Mouse (Mus musculus) thymus, postnatal 36 days (tissue): ENCODE measurements around the gene Spib.
A peak's percentile ranks its signal among the peaks of the same experiment; 100 is the strongest.

Source experiments
- DNase-seq, 2 experiments: peaks; one replicate each; pipeline ENCODE4 v3.0.0; 2022; ENCODE audit warnings: mixed read lengths in 2 of 2

The Spib gene

DNA sequence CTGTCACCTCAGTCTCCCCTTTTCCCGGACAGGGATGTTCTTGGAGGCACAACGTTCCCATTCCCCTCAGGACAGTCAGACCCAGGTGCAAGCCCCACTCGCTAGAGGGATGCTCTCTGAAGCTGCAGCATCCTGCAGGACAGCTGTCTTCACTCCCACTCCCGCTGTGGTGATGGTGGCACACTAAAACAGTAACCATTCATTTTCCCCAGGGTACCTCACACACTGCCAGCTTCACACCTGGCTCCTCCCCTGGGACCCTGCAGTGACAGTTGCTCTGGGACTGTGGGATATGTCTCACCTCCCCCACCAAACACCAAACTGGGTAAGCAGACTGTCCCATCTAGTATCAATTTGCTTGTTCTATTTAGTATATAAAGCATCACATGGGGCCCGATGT lies 15.9 kb upstream of the Spib start:
- no peak for DNase-seq

DNA sequence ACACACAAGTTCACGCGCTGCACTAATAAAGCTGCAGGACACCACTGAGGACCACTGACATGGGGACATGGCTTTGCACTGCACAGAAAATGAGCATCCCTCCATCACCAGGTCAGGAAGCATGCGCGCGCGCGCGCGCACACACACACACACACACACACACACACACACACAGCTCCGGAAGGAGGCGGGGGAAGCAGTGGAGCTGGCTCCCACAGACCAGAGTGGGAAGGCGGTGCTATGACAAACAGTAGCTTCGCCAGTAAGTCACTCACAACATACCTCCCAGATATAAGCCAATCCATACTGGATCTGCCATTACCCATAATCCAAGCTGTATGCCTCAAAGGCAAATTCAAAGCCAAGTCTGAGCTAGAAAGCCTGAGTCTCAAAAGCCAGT lies 15.2 kb upstream of the Spib start:
- peak in 1 of 2 experiments; percentile 54 for DNase-seq

DNA sequence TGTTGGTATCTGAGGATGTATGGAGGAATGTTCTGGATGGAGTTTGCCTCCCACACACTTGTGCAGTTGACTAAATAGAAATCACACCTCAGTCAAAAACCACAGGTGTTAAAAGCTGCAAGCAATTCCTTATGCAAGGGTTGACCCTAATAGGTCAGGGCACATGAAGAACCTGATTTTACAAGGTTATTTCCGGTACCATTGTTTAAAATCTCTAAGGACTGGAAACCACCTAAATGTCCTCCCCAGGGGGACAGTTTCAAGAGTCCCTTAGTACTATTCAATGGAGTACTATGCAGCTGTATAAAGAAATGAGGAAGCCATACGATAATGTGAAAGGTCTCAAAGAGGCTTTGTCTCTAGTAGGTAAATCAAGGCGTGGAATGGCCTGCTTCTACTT lies 14.4 kb upstream of the Spib start:
- no peak for DNase-seq

DNA sequence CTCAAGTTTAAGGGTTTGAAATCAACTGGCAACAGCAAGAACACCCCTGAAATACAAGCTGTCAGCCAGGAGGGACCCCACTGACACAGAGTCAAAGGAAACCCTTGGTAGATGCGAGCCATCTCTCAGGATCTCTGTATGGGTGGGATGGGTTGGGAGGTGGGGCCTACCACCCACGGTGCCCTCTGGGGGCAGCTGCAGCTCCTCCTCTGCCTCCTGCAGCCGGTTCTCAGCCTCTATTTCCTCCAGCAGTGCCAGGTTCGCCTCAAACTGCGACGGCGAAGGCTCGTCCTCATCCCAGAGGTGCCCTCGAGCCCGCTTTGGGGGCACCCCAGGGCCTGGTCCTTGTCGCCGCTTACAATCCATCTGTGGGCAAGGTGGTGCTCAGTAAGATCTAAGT lies 11.2 kb upstream of the Spib start:
- peak in 1 of 2 experiments; percentile 56 for DNase-seq

DNA sequence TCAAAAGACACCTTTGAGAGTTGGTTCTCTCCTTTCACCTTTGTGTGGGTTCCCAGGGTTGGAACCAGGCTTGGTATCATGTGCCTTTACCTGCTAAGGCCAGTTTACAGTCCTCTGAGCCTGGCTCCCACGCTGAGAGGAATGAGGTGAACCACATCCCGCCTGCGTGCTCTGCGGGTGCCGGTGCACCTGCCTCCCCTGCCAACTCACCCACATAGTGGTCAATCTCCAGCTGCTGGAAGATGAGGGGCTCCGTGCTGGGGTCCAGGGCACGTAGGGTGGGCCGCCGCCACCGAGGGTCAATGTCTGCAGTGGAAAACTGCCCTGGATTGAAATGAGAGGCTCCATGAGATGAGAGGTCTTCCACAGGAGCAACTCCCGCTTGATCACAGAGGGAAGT lies 10.7 kb upstream of the Spib start:
- DNase-seq: peak in 1 of 2 experiments; percentile 31

DNA sequence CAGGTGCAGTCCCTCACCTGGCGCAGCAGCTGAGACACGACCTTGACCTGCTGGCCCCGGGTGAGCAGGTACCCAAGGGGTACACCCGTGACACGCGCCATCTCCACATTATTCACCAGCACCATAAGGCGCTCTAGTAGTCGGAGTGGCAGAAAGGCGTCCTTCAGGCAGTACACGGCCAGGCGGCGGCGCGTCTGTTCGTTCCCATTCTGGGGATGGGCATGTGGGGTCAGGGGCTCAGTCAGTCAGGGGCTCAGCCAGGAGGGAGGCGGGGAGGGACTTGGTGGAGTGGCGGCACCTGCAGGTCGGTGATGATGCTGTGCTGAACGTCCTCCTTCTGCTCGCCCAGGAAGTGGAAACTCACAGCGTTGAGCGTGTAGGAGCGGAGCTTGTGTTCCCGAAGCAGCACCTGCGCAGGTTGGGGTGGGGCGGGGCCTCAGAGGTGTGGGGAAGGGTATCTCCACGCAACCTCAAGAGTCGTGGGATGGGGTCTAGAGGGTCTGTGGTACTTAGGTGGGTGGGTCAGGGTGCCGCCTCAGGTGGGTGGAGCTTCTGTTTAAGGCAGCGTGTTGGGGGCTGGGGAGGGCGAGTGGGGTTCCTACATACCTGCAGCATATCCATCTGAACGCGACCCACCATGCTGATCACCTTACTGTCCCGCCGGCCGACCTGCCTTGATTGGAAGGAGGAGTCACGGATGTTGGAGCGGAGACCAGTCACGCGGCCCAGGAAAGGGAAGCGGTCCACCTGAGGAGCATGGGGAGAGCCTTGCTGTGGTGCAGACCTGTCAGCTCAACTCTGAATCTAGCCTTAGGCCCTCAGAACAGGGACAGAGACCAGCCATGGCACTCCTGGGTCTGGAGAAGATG lies 7.1 kb upstream of the Spib start:
- DNase-seq: no peak

DNA sequence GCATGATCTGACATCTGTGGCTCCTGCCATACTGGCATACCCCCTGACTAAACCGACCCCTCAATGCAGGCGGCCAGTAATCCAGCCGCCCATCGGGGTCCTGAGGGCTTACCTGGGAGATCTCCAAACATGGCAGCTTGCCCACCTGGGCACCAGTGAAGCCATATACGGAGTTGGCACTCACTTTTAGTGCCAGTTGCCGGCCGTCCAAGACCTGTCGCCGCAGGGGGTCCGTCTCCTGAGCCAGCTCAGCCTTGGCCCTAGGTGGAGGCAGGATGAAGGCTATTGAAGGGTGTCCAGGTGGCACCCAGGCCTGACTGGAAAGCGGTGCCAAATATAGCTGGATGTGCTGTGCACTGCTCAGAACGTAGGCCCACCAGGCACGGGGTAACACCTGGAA lies 5.6 kb upstream of the Spib start:
- DNase-seq: no peak

DNA sequence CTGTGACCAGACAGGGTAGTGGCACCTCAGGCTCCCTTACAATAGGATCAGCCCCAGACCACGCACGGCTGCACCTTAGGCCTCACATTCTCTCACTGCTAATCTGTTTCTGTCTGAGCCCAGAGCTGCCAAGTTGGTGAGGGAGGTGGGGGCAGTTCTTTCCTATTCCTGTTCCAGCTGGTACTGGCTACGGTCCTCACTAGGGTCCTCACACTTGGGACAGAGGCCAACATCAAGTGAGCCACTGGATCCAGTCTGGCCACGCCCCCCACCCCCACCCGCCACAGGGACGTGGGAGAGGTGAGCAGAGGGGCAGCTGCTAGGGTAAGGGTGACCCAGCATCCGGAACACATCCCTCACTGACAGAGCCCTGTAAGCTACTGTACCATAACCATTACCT lies 5.1 kb upstream of the Spib start:
- DNase-seq: no peak

DNA sequence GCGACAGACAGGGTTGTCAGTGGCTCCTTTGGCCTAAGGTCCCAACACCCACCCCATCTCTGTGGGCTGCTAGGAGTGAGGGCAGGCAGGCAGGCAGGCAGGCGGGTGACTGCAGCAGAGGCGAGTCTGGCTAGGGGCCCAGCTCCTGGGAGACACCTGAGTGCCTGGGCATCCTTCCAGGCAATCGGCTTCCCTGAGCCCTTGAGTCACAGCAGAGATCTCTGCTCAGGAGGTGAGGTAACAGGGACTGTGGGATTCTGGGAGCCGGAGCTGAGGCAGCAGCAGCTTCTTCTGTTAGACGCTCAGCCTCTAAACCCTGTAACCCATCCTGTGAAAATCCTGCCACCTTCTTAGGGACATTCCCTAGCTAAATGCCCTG lies 4.7 kb upstream of the Spib start:
- DNase-seq: no peak

DNA sequence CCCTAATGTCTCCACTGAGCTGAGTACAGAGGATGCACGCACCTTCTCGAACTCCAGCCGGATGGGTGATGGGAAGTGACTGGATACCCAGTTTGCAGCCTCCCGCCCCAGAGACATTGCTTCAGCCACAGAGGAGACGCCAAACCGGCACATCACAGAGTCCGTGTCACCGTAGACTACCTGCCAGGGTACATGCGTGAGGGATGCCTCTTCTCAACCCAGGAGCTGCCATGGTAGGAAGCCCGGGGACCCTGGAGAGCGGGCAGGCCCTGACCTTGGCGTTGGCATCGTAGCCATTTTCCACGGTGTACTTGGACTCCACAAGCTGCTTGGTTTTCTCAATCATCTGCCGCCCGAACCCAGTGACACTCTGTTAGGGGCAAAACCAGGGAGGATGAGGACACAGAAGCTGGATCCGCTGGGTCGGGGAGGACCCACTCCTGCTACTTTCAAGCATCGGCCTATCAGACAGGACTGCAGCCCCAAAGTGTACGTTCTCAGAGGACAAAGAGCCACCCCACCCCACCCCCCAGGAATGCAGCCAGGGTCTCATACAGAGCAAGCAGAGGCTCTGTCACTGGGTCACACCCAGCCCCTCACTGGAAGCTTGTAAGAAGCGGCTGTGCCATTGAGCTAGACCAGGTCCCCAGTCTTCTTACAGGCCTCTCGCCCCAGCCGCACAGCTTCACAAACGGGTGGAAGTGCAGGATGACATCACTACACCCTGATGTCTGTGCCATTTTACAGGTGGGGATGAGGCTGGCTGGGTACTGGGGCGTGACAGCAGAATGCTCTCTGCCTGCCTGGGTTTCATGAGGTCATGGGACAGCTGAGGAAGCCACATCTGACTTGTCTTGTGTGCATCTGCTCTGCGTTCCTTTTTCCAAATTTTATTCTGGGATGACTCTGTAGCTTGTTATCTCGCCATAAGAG lies 4.1 kb upstream of the Spib start:
- no peak for DNase-seq

DNA sequence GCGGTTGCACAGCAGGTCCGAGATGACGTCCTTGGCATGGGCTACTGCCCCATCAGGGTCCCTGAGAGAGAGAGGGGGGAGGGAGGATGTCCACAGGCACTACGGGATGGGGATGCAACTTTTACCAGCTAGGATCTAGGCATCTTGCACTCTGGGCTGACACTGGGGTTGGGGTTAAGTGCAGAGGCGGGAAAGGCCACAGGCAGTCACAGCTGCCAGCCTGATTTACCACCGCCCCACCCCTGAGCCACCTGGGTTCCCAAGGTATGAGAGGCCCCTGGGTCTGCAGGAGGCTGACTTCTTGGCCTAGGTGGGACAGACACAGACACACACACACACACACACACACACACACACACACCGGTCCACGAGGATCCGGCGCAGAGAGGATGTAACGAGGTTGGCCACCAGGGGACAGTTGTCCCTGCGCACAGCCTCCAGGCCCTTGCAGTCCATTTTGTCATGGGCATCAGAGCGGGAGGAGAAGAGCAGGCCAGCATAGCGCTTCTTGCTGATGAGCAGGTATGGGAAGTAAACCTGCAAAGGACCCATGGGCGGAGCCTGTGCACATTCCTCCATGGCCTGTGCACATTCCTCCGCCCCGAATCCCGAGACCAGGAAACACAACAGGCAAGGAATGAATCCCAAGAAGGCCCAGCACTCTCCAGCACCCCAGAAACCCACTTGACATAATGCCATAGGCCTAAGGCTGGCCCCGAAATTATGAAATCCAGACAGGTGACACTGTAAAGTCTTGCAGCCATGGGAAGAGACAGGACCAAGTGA lies 3.0 kb upstream of the Spib start:
- DNase-seq: no peak

DNA sequence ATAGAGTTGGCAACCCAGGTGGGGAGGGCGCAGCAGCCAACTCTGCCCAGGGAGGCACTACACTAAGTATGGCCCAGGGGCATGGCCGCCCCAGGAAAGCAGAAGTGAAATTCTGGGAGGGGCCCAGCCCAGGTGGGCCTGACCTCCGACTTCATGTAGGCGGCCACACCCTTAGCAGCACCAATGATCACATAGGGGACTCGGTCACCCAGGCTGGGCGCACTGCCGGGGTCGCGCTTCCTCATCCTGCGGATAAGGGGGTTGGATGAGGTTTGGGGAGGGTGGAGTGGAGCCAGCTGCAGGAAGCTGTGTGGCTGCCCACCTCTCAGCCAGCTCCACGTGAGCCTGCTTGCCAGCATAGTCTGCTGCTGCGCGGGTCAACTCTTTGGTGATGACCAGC lies 2.4 kb upstream of the Spib start:
- DNase-seq: no peak

DNA sequence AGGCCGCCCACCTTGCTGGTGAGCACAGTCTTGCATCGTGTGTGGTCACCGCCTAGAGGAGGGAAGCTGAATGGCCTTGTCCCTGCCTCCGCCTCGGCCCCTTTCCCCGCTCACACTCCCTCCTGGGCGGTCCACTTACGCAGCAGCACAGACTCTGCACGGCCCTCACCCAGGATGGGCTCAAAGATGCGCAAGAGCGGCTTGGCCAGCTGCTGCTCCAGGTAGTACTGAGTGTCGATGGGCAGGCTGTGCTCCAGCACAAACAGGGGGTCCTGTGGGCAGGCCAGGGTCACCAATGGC lies 1.8 kb upstream of the Spib start:
- no peak for DNase-seq

DNA sequence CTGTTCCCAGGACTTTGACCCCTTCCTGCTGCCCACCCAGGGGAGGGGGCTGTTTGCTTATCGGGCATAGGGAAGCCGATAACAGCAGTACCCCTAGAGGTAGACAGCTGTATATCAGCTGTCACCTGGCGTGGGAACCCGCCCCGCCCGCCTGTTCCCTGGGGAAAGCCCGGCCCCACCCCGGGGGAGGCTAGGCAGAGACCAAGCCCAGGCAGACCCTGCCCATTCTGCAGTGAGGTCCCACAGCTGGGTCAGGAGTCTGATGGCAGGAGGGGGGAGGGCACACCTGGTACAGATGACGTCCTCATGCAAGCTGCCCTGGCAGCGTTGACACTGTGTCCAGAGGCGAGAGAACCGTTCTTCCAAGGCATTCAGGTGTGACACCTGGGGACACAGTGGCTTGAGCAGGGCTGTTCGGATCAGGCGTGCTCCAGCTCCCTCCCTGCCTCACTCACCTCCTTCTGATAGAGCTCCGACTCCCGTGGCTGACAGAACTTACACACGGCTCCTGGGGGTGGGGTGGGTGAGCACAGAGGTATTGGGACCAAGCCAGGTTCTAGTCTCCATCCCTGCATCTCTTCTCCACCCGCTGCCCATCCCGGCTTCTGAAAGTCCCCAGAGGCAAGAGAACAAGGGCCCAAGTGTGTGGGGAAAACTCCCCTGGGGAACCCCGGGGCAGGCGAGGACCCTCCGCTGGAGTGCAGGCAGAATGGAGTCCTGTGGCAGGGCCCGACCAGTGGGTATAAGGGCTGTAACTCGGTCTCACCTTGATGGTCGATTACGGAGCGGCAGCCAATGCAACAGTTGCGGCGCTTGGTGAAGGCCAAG lies 1.3 kb upstream of the Spib start:
- no peak for DNase-seq

DNA sequence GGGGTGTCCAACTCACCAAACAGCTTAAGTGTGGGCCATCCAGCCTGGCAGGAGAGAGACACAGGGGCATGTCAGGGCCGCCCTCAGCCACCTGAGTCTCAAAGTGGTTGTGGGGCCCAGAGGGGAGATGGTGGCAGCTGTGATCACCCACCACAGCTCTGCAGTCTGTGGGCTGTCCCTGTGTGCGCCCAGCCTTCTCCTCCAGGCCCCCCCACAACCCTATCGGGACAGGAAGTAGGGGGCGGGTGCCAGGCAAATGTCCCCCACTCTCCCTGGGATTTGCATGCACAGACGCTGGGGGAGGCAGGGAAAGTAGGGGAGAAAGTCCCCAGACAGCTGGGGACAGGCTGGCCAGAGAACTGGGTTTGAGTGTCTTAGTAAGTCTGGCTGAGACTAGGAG lies 664 bp downstream of the Spib start:
- no peak for DNase-seq

DNA sequence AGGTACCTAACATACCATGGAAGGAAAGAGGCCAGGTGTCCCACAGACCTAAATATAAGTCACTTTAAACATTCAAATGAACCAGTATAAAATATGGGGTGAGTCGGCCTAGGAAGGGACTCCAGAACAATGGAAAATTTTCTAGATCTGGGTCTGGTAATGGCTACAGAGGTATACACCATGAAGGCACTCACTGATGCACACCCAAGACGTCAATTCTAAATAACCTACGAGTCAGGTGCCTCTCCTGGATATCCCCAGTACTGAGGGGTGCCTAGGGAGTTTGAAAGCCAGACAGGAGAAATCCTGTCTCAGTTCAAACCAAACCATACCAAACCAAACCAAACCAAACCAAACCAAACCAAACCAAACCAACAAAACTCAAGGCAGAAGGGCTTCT lies 1.4 kb downstream of the Spib start:
- no peak for DNase-seq

DNA sequence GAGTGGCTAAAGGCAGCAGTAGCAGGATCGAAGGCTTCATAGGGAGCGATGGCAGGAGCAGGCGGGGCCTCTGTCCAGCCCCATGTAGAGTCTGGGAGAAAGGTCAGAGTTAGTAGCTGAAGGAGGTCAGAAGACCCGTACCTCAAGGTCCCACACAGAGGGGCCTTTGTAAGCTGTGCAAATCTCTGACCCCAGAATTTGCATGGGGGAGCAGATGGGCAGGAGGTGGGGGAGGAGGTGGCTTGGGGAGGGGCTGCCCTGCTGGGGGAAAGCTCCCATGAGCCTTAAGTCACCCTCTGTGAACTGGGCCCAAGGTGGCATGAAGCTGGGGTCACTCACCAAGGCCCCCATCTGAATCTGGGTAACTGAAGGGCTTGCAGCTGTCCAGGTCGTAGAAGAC lies 2.4 kb downstream of the Spib start:
- no peak for DNase-seq

DNA sequence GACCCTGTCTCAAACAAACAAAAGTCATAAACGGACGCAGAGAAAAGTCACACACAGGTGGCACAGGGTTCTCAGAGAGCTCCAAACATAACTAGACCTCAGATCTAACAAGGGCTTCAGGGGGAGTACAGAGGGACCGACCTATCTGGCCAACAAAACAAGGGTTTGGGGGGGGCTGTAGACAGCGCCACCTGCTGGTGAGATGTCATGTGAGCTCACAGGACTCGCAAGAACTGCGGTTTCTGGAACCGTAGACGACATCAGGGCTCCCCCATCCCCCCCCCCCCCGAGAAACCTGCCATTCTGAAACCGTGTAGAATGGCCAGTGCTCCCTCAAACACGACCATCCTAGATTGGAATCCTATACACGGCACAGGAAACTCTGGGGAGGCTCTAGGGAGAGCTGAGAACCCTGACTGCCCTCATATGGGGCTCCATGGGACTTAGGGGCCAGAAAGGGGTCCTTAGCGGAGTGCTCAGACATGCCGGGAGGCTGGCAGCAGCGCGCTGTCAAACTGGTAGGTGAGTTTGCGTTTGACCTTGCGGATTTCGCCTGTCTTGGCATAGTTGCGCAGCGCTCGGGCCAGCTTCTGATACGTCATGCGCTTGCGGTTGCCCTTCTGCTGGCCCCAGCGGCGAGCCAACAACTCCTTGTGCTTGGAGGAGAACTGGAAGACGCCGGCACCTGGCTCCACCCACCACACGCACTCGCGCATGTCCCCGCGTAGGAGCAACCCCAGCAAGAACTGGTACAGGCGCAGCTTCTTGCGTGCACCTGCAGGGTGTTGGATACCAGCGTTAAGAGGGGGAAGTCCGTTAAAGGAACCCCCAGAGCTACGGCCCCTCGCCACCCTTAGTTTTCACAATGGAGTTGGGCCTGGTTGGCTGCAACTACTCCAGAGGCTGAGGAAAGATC lies 4.1 kb downstream of the Spib start:
- DNase-seq: peak; percentile 82 to 85

DNA sequence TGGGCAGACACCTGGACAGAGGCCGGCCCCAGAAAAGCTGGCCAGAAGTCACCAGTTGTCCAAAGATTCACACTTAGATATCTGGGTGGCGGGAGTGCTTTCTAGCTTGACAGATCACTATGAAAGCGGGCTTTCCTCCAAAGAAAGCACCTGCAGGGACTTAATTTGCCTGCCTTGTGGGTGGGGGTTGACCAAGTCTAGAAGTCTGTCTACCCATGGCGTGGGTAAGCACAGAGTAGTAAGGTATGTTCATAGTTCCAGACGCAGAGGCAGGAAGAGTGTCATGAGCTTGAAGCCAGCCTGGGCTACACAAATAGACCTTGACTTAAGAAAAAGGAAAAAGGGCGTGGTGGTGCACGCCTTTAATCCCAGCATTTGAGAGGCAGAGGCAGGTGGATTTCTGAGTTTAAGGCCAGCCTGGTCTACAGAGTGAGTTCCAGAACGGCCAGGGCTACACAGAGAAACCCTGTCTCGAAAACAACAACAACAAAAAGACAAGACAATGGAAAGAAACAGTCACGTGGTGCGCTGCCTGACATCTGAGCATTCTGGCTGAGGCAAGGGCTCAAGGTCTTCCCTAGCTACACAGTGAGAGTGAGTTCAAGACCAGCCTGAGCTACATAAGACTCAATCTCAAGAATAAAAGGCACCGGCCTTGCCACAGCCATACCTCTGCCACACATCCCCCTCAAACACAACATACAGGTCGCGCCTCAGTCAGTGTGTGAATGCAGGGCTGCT lies 5.3 kb downstream of the Spib start:
- DNase-seq: no peak

DNA sequence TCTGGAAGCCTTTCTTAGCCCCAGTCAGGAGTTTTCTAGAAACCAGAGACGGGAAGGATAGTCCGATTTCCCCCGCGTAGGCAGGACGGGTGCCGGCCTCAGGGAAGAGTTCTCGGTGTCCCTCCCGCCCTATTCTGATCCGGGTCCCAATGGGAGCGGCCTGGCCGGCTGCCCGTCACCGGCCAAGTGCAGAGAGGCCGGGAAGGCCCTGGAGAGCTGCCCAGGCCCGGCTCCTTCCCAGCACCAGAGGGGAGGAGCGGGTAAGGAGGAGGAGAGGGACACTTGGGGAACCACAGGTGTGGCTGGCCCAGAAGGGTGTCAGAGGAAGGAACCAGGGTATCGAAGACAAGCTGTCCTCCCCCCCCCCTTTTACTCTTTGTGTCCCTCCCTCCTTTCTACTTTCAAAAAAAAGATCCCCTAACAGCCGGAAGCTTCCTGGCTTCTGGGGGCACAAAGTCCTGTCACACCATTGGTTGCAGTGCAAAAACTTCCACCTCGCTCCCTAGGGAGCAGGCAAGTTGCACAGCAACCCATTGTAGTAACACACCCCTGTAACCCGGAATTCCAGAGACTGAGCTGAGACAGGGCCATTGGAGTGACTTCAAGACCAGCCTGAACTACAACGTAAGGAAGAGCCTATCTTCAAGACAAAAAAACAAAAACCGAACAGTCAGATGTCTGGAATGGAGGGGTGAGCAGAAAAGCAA lies 6.6 kb downstream of the Spib start:
- DNase-seq: no peak
